Mouse (Mus musculus): ENCODE results near the gene Med14. TPM values are rescaled to one million over a fixed set of nuclear protein-coding genes. Genes with fewer than 3 reads are reported as not detected.

Med14 gene
- polyA plus RNA-seq, 1 experiment from 2014 or later, result 14.6 TPM

DNA sequence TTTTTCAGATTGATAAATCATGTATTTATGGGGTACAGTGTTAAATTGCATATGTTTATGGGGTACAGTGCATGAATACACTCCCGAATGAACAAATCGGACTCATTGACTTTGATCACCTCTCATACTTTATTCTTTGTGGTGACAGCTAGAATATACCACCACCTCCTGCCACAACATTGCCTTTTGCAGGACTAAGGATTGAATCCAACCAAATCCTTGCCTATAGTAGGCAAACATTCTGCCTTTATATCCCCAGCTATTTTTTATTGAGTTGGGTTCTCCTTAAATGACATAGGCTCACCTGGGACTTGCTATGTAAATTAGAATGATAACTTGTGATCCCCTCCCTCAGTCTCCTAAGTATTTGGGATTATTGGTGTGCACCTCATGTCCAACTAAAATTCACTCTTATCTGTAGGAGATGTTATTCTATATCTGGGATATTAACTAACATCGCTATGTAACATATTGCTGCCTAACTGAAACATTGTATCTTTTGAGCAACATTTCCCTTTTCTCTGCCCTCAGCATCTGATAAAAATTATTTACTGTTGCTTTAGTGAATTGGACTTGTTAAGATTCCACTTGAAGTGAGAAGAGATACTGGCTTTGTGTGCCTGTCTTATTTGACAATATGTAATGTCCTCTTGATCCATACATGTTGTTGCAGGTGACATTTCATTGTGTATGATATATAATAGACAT lies 1.4 kb upstream of the Med14 start:
- DNase-seq (ENCODE audit: low spot score), result no peak
- H3K36me3 ChIP-seq (ENCODE audit: control insufficient read depth, insufficient read depth, low read length), result no peaks in the 10 kb centered on the region
- H3K27ac ChIP-seq (ENCODE audit: low read depth, low read length), result 0 out of 2 replicates have a peak overlapping the region, but pooled peaks have one; percentile 96
- H3K27me3 ChIP-seq (replicated peaks; ENCODE audit: control insufficient read depth, insufficient read depth, low read length), result peaks cover 15% of the 10 kb centered on the region
- H3K9ac ChIP-seq (ENCODE audit: low read depth, low read length), result peak overlapping the region; percentile 79; the same call in 1 of the 2 replicates
- peak overlapping the region; percentile 72 for H3K4me2 ChIP-seq
- ATAC-seq (replicated peaks; ENCODE audit: low FRiP score), result no peak
- H3K4me3 ChIP-seq (ENCODE audit: low read depth, low read length), result peak overlapping the region; percentile 76
- H3K9me3 ChIP-seq (ENCODE audit: control insufficient read depth, low read length), result no peaks in the 10 kb centered on the region
- WGBS, result 73% methylated on average over 3 of the region's 3 CpGs
- no peaks in the 10 kb centered on the region for H3K4me1 ChIP-seq (replicated peaks; ENCODE audit: control insufficient read depth, insufficient read depth, low read length)

DNA sequence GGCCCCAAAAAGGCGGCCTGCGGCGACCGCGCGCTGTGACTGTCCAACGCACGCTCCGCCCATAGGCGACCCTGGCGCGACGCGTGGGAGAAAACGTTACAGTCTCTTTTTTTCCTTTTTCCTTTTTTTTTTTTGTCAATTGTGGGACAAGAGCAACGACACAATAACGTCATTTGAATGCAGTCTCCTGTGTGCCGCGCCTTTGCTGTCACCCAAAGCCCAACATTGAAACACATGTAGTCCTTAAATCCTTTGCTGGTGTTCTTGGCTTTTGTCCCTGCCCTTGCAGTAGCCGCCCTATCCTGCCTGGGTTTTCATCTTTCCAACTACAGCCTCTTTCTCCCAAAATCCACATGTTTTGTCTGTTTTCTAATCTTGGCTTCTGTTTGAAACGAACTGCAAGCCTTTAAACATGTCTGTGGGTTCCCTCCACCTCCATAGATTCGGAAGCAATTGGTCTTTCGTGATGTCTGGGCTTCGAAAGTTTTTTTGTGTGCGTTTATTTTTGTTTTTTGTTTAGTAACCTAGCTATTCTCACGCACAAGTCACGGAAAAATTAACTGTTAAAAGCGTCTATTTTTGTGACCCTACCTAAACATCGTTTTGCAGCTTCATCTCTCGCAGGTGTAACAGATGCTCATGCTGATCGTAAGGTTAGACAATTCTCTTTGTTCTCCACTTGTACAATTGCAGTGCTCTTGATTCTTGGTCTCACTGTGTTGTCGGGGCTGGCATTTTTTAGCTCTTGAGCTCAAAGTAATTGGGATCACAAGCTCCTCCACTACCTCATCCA lies 657 bp upstream of the Med14 start:
- no peak for ATAC-seq (replicated peaks; ENCODE audit: low FRiP score)
- Histone ChIP-seq H3K27me3 (replicated peaks; ENCODE audit: control insufficient read depth, insufficient read depth, low read length) (peaks cover 15% of the 10 kb centered on the region), H3K4me1 (replicated peaks; ENCODE audit: control insufficient read depth, insufficient read depth, low read length) (no peaks in the 10 kb centered on the region), H3K27ac (ENCODE audit: low read depth, low read length) (peak overlapping the region; percentile 96), H3K36me3 (ENCODE audit: control insufficient read depth, insufficient read depth, low read length) (no peaks in the 10 kb centered on the region), H3K4me2 (peak overlapping the region; percentile 72), H3K9me3 (ENCODE audit: control insufficient read depth, low read length) (no peaks in the 10 kb centered on the region), H3K9ac (ENCODE audit: low read depth, low read length) (peak overlapping the region; percentile 79), H3K4me3 (ENCODE audit: low read depth, low read length) (peak overlapping the region; percentile 76)
- 10% methylated on average over 32 of the region's 32 CpGs for WGBS
- DNase-seq (ENCODE audit: low spot score), result no peak

GRCm38 (mm10) chrX:12761259-12761625 lies 631 bp downstream of the Med14 start:
- ATAC-seq (replicated peaks; ENCODE audit: low FRiP score) (peak; percentile 34), DNase-seq (ENCODE audit: low spot score) (no peak)
- peaks cover 15% of the 10 kb centered on the region for H3K27me3 ChIP-seq (replicated peaks; ENCODE audit: control insufficient read depth, insufficient read depth, low read length)
- WGBS, result 5% methylated on average over 25 of the region's 25 CpGs
- no peaks in the 10 kb centered on the region for H3K36me3 ChIP-seq (ENCODE audit: control insufficient read depth, insufficient read depth, low read length)
- no peaks in the 10 kb centered on the region for H3K9me3 ChIP-seq (ENCODE audit: control insufficient read depth, low read length)
- H3K4me2 ChIP-seq, result peak overlapping the region; percentile 72
- H3K9ac ChIP-seq (ENCODE audit: low read depth, low read length), result peak overlapping the region; percentile 79
- H3K27ac ChIP-seq (ENCODE audit: low read depth, low read length), result peak overlapping the region; percentile 96
- peak overlapping the region; percentile 76 for H3K4me3 ChIP-seq (ENCODE audit: low read depth, low read length)
- H3K4me1 ChIP-seq (replicated peaks; ENCODE audit: control insufficient read depth, insufficient read depth, low read length), result no peaks in the 10 kb centered on the region

DNA sequence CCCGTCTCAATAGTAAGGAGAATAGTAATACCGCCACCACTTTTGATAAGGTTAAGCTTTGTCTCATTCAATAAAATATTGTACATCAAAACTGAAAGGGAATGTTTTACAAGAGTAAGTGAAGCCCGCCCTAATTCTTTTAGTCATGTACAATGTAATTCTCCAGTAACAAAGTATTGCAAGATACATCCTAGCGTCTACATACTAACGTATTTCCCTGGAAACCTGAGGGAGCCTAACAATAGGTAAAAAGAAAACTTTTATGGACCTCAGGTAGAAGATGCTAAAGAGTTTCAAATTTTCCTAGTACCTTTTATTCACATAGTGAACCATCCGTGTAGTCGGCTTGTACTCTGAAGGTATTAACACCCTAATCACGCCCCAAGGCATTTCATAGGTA lies 1.4 kb downstream of the Med14 start:
- Histone ChIP-seq H3K9ac (ENCODE audit: low read depth, low read length) (peak overlapping the region; percentile 14; the same call in 1 of the 2 replicates), H3K4me1 (replicated peaks; ENCODE audit: control insufficient read depth, insufficient read depth, low read length) (no peaks in the 10 kb centered on the region), H3K9me3 (ENCODE audit: control insufficient read depth, low read length) (no peaks in the 10 kb centered on the region), H3K4me2 (peak overlapping the region; percentile 72), H3K27ac (ENCODE audit: low read depth, low read length) (no peak overlapping the region), H3K4me3 (ENCODE audit: low read depth, low read length) (peak overlapping the region; percentile 76), H3K27me3 (replicated peaks; ENCODE audit: control insufficient read depth, insufficient read depth, low read length) (peaks cover 15% of the 10 kb centered on the region), H3K36me3 (ENCODE audit: control insufficient read depth, insufficient read depth, low read length) (no peaks in the 10 kb centered on the region)
- ATAC-seq (replicated peaks; ENCODE audit: low FRiP score) (no peak), DNase-seq (ENCODE audit: low spot score) (no peak)
- whole genome bisulfite sequencing, result 17% methylated on average over 8 of the region's 8 CpGs

DNA sequence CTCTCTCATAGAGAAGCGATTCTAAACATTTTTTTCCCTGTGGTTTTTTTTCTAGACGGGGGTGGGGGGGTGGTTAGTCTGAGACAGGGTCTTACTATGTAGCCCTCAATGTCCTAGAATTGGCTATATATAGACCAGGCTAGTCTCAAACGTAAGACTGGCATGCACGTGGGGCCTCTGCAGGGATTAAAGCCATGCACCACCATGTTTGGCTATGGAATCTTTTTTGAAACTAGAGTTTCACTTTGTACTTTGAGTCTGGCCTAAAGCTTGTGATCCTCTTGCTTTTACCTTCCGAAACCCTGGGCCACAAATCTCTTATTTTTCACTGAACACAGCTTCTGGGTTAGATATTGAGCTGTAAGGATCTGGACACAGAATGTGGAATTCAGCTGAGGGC lies 2.2 kb downstream of the Med14 start:
- WGBS, result 50% methylated on average over 5 of the region's 5 CpGs
- H3K4me1 ChIP-seq (replicated peaks; ENCODE audit: control insufficient read depth, insufficient read depth, low read length), result no peaks in the 10 kb centered on the region
- H3K27me3 ChIP-seq (replicated peaks; ENCODE audit: control insufficient read depth, insufficient read depth, low read length), result peaks cover 15% of the 10 kb centered on the region
- no peaks in the 10 kb centered on the region for H3K36me3 ChIP-seq (ENCODE audit: control insufficient read depth, insufficient read depth, low read length)
- H3K9me3 ChIP-seq (ENCODE audit: control insufficient read depth, low read length), result no peaks in the 10 kb centered on the region
- DNase-seq (ENCODE audit: low spot score) (no peak), ATAC-seq (replicated peaks; ENCODE audit: low FRiP score) (no peak)
- no peak overlapping the region for H3K9ac ChIP-seq (ENCODE audit: low read depth, low read length)
- H3K4me3 ChIP-seq (ENCODE audit: low read depth, low read length), result peak overlapping the region; percentile 76
- no peak overlapping the region for H3K27ac ChIP-seq (ENCODE audit: low read depth, low read length)
- H3K4me2 ChIP-seq, result peak overlapping the region; percentile 72

DNA sequence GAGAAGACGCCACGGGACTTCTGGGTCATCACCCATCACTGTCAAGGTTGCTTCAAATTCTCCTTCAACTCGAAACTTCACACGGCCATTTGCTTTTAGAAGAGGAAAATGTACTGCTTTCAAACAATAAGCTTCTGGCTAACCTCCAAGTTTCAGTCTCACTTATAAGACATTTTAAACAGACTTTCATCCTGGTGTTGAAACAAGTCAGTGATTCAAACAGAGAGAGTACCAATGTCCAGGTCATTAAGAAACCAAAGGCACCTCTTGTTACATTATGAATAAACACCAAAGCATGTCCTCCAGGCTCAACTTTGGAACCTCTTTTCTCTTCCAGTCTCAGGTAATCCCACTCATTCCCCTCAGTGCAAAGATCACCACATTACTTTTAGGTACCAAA lies 14.0 kb downstream of the Med14 start:
- H3K9me3 ChIP-seq (ENCODE audit: control insufficient read depth, low read length), result no peaks in the 10 kb centered on the region
- no peak overlapping the region for H3K27ac ChIP-seq (ENCODE audit: low read depth, low read length)
- H3K9ac ChIP-seq (ENCODE audit: low read depth, low read length), result no peak overlapping the region
- DNase-seq (ENCODE audit: low spot score) (no peak), ATAC-seq (replicated peaks; ENCODE audit: low FRiP score) (no peak)
- H3K4me3 ChIP-seq (ENCODE audit: low read depth, low read length), result no peak overlapping the region
- peaks cover 2% of the 10 kb centered on the region; the same call in 1 of the 2 replicates for H3K36me3 ChIP-seq (ENCODE audit: control insufficient read depth, insufficient read depth, low read length)
- no peaks in the 10 kb centered on the region for H3K27me3 ChIP-seq (replicated peaks; ENCODE audit: control insufficient read depth, insufficient read depth, low read length)
- H3K4me1 ChIP-seq (replicated peaks; ENCODE audit: control insufficient read depth, insufficient read depth, low read length), result no peaks in the 10 kb centered on the region
- no peak overlapping the region for H3K4me2 ChIP-seq
- 85% methylated on average over 4 of the region's 4 CpGs for WGBS

- Histone ChIP-seq H3K27ac (ENCODE audit: low read depth, low read length) (no peak overlapping the region), H3K4me3 (ENCODE audit: low read depth, low read length) (no peak overlapping the region), H3K9me3 (ENCODE audit: control insufficient read depth, low read length) (no peaks in the 10 kb centered on the region), H3K36me3 (ENCODE audit: control insufficient read depth, insufficient read depth, low read length) (peaks cover 2% of the 10 kb centered on the region; the same call in 1 of the 2 replicates), H3K27me3 (replicated peaks; ENCODE audit: control insufficient read depth, insufficient read depth, low read length) (no peaks in the 10 kb centered on the region), H3K4me1 (replicated peaks; ENCODE audit: control insufficient read depth, insufficient read depth, low read length) (no peaks in the 10 kb centered on the region), H3K4me2 (no peak overlapping the region), H3K9ac (ENCODE audit: low read depth, low read length) (no peak overlapping the region)
- ATAC-seq (replicated peaks; ENCODE audit: low FRiP score) (no peak), DNase-seq (ENCODE audit: low spot score) (no peak)
- WGBS, result 89% methylated on average over 3 of the region's 3 CpGs
Measured at GRCm38 (mm10) chrX:12746729-12747128, 15.1 kb downstream of the Med14 start.

GRCm38 (mm10) chrX:12740396-12740795 lies 21.5 kb downstream of the Med14 start:
- H3K27ac ChIP-seq (ENCODE audit: low read depth, low read length), result no peak overlapping the region
- no peak for DNase-seq (ENCODE audit: low spot score)
- no peak overlapping the region for H3K9ac ChIP-seq (ENCODE audit: low read depth, low read length)
- H3K4me1 ChIP-seq (replicated peaks; ENCODE audit: control insufficient read depth, insufficient read depth, low read length), result no peaks in the 10 kb centered on the region
- no peak for ATAC-seq (replicated peaks; ENCODE audit: low FRiP score)
- H3K36me3 ChIP-seq (ENCODE audit: control insufficient read depth, insufficient read depth, low read length), result no peaks in the 10 kb centered on the region; the same call in 1 of the 2 replicates
- no peaks in the 10 kb centered on the region for H3K27me3 ChIP-seq (replicated peaks; ENCODE audit: control insufficient read depth, insufficient read depth, low read length)
- no peak overlapping the region for H3K4me2 ChIP-seq
- no peaks in the 10 kb centered on the region for H3K9me3 ChIP-seq (ENCODE audit: control insufficient read depth, low read length)
- H3K4me3 ChIP-seq (ENCODE audit: low read depth, low read length), result no peak overlapping the region

All from liver, embryonic 11.5 days (tissue).